Mouse (Mus musculus): ENCODE data around the gene Ifit1bl1.

DNA sequence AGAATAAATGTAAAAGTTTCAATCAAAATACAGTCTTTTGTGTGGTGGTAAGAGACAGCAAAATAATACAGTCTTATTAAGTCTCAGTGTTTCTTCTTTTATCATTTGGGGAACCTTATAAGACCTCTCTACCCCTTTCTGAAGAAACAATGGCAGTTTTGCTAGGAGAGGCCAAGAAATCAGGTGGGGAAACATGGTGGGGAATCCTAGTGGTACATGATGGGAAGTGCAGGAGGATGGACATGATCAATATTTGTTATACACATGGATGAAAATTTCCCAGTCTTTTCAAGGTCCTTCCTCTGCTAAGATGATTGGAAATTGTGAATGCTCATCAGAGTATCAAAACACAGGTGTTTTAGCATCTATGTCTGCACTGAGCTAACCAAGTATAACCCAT, 12.8 kb downstream of the Ifit1bl1 start:
- no peak for TF ChIP-seq POLR2A (IDR thresholded peaks at IDR 0.05; ENCODE audit: extremely low read depth, insufficient read depth, low read length)
- no peak for TF ChIP-seq CTCF (IDR thresholded peaks at IDR 0.05; ENCODE audit: extremely low read depth, insufficient read depth, low read length)

Data from cortical plate, adult 2 months (tissue).